Mouse (Mus musculus) brain, adult 10 weeks (tissue): ENCODE measurements around the gene Ap3b2. TPM values are rescaled to one million over a fixed set of nuclear protein-coding genes. Genes with fewer than 3 reads are reported as not detected.

ENCODE experiments used
- polyA plus RNA-seq: library from polyadenylated mRNA; stranded (reverse); fragments of 350-450 nt; fragmentation: Illumina TruSeq; extraction: RNeasy Lipid Tissue Mini Kit (QIAGEN cat#74804); gene quantifications from one replicate; pipeline ENCODE4 v1.2.3, GENCODE M21; 2015; ENCODE audit warnings: low read depth, low replicate concordance

The Ap3b2 gene
- polyA plus RNA-seq, result 122 TPM

GRCm38 (mm10) chr7:81493331-81494021 is at the start of gene Ap3b2:
TSS of gene Ap3b2 (minus strand) at chr7:81493925.

GRCm38 (mm10) chr7:81498181-81498580 is 4.5 kb upstream of the Ap3b2 start, which contains the start of gene BC048679:
TSS of gene BC048679 (minus strand) at chr7:81498281.

DNA sequence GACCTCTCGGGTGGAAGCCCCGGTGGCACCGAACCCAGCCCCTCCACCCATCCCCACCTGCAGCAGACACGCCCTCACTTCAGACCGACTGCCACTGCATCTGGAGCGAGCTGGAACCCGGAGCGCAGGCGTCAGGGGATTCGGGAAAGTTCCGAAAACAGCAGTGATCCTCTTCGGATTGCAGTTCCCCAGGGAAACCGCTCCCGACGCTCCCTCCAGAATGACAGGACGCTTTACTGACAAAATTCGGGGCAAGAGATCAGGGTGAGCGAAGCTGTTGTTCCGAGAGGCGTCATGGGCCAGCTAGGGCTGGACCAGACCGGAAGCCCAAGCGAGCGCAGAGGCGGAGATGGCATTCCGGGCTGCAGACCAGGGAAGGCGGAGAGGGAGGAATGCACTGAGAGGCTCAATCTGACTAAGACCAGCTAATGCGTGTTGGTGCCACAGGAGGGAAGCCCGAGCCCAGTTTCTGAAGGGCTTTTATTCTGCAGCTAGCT is 38.5 kb downstream of the Ap3b2 start, which contains the start of gene Cpeb1:
Cpeb1 (minus strand) TSS at position 311 of the 497 bp plus-strand sequence.

Other genes starting within 250 kb of the Ap3b2 start
- 1,205 TPM for gene Rps17, start 148.7 kb downstream of the Ap3b2 start, polyA plus RNA-seq
- 86.4 TPM for gene Cpeb1, start 38.5 kb downstream of the Ap3b2 start, polyA plus RNA-seq
- not detected for gene BC048679, start 4.4 kb upstream of the Ap3b2 start, polyA plus RNA-seq
- 0.25 TPM for gene Fsd2, start 73.0 kb upstream of the Ap3b2 start, polyA plus RNA-seq
- 11.8 TPM for gene Whamm, start 77.3 kb upstream of the Ap3b2 start, polyA plus RNA-seq
- 26.5 TPM for gene Homer2, start 213.6 kb upstream of the Ap3b2 start, polyA plus RNA-seq